Mouse (Mus musculus) liver, embryonic 14 days (tissue): ENCODE results near the gene Gm8220. TPM values are rescaled to one million over a fixed set of nuclear protein-coding genes. Genes with fewer than 3 reads are reported as not detected.

Experiments
- polyA plus RNA-seq: library from polyadenylated mRNA; depleted of rRNA; stranded (reverse); fragments of >200 nt; gene quantifications from 2 replicates; pipeline ENCODE4 v1.2.3, GENCODE M21; 2012; rRNA removed

The Gm8220 gene
- polyA plus RNA-seq: not detected in 2 replicates

DNA sequence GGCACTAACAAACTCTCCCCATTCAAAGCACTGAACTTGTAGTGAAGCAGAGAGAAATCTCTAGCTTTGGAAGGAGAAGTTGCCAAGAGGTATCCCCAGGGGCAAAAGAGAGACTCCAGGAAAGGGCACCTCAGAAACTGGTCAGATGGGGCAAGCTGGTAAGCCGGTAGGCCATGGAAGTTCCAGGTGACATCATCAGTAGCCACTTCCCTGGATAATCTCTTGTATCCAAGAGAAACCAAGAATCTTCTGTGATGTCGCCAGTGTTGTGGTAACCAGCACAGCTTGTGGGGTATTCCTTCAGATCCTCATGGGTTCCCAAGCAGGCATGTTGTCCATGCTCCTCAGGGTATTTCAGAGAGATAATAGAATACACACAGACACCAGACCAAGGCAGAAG is at the start of gene Gm8220:
TSS of gene Gm8220 (plus strand) at position 301 of the 400 bp plus-strand sequence.

GRCm38 (mm10) chr14:44338484-44338883 is 53.1 kb downstream of the Gm8220 start, which contains the start of gene Gm5930:
Gm5930 (minus strand) TSS chr14:44338584.

Other genes with a start within 250 kb of the Gm8220 start
- gene Ear2, start 182.9 kb upstream of the Gm8220 start, polyA plus RNA-seq: 24.0 and 26.3 TPM in 2 replicates
- gene Gm3327, start 161.7 kb upstream of the Gm8220 start, polyA plus RNA-seq: not detected in 2 replicates
- not detected in 2 replicates for gene Gm8212, start 87.9 kb upstream of the Gm8220 start, polyA plus RNA-seq
- gene 4930503E14Rik, start 72.3 kb upstream of the Gm8220 start, polyA plus RNA-seq: not detected in 2 replicates
- gene Gm5930, start 53.0 kb downstream of the Gm8220 start, polyA plus RNA-seq: not detected in 2 replicates
- not detected in 2 replicates for gene Gm8229, start 79.8 kb downstream of the Gm8220 start, polyA plus RNA-seq
- gene Gm3371, start 125.1 kb downstream of the Gm8220 start, polyA plus RNA-seq: not detected in 2 replicates
- gene Gm8232, start 148.1 kb downstream of the Gm8220 start, polyA plus RNA-seq: not detected in 2 replicates
- gene BC061237, start 206.9 kb downstream of the Gm8220 start, polyA plus RNA-seq: not detected in 2 replicates
- gene Gm17093, start 232.7 kb downstream of the Gm8220 start, polyA plus RNA-seq: not detected in 2 replicates